Mouse (Mus musculus) cerebellum, postnatal 25 days (tissue): ENCODE measurements around the gene Cd5.

Experiments
- DNase-seq, 2 experiments: peaks; one replicate each; pipeline ENCODE4 v3.0.0; 2021; ENCODE audit warnings: mixed read lengths in 2 of 2

The Cd5 gene

GRCm38 (mm10) chr19:10757526-10757925 is 18.7 kb upstream of the Cd5 start:
- peak; percentile 65 to 70 for DNase-seq

DNA sequence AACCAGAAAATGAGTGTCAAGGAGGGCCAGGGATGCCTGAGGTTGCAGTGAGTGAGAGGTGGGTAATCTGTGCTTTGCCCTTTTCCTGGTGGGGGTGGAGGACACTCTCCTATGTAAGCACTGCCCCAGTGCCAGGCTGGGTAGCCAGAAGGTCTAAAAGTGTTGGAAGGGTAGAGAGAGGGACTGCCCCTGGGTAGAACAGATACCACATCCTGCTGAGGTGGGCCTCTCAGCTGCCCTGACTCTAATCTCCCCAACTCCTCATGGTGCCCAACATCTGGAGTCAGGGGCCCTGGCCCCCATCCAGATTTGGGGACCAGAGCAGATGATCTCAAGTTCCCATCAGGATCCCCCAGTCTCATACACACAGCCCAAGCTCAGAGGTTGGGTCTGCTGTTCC is 18.3 kb upstream of the Cd5 start:
- DNase-seq = no peak

GRCm38 (mm10) chr19:10752646-10753045 is 13.8 kb upstream of the Cd5 start:
- DNase-seq = no peak

DNA sequence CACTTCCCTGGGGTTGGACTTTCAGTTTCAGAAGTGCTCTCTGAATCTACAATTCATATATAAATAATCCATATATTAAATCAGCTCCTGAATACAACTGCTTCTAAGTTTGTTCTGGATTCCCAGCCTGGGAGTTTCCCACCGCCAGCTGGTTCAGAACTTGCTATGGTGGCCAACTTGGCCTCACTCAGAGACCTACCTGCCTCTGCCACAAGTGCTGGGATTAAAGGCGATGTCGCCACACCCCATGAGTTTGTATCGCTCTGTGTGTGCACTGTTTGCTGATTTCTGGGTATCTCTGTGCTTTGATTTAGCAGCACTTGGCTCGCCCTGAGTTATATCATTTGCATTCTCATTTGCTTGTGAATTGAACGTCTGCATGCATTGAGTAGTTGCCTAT is 13.3 kb upstream of the Cd5 start:
- DNase-seq = no peak

DNA sequence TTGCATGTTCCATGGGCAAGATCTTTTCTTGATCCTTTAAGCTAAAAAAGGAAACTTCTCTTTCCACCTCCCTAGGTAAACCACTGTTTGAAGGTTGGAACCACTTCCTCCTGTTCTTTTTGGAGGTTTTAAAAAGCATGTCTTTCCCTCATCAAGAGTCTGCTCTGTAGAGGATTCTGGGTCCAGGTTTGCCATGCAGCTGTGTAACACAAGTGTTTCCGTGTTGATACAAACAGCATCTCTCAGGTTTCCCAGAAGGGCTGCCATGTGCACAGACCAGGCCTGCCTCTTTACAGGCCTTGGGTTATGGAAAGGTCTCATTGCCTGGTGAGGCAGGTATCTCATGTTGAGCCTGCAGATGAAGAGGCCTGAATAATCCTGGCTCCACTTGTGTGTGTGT is 12.8 kb upstream of the Cd5 start:
- no peak for DNase-seq

- no peak for DNase-seq
Observed at GRCm38 (mm10) chr19:10750161-10750560, 11.4 kb upstream of the Cd5 start.

DNA sequence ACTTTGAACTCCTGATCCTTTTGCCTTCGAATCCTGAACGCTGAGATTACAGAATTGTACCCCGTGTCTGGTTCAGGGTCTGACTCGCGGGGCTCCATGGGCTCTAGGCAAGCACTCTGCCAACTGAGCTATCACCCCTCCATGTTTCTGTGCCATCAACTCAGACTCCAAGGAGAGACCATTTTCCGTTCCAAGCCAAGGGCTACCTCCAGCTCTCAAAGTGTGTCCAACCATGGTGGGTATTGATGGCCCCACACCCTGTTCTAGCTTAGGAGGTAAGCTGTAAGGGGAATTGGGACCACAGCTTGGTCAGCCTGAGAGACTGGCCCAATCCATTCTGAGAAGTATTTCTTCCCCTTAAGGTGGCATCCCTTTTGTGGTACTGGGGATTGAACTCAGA is 10.5 kb upstream of the Cd5 start:
- no peak for DNase-seq

GRCm38 (mm10) chr19:10748401-10749102 is 9.8 kb upstream of the Cd5 start:
- no peak for DNase-seq

- no peak for DNase-seq
Observed at GRCm38 (mm10) chr19:10747718-10748117, 8.9 kb upstream of the Cd5 start.

GRCm38 (mm10) chr19:10747182-10747581 is 8.4 kb upstream of the Cd5 start:
- no peak for DNase-seq

DNA sequence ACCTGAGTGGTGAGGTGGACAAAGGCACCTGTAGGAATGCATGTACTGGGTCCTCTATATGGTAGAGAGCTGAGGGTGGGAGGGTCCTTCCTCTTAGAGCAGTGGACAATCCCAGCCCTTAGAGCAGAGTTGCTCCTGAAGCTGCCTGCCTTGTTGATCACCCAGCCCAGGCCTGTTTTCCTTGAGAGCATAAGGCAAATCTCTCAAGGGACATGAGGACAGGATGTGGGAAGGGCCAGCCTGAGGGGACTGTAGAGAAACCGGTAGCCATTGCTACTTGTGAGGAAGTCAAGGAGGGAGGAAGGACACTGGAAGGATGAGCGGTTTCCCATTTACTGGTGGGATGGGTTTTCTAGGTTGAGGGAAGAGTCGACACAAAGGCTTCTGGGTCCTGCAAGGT is 3.8 kb upstream of the Cd5 start:
- no peak for DNase-seq

DNA sequence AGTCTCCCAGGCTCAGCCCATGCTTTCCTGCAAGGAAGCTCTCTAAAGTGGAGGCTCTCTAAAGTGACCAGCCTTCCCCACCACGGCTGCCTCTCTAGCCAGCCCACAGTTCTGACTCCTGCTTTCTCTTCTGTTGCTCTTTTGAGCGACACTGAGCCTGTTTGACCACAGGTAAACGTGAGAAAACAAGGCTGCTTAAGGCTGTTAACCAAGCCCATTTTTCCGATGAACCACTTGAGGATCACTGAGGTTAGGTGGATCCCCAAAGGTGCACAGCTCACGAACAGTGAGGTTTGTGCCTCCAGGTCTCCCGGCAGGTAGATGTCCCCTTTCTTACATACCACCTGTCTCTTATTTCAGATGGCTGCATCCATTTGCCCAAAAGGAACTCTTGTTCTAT is 3.3 kb upstream of the Cd5 start:
- DNase-seq = no peak

GRCm38 (mm10) chr19:10740641-10741440 is 2.0 kb upstream of the Cd5 start:
- no peak for DNase-seq

- no peak for DNase-seq
Observed at GRCm38 (mm10) chr19:10739916-10740315, 1.1 kb upstream of the Cd5 start.

DNA sequence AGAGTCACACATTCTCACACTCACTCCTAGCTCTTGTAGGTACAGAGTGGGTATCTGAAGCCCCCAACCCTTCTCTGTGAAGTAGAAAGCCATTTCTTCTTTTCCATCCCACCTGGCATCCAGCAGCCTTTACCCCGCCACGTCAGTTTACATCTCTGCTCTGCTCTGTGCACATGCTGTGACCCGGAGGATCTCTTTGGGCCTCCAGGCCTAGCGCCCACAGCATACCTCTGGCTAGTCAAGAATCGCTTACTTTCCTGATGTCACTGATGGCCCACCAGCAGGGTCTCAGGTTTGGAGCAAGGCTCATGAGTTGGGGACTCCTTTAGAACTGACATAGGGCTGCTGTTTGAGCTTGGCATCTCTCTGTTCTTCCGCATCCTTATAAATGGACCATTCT is 764 bp downstream of the Cd5 start:
- DNase-seq = no peak

DNA sequence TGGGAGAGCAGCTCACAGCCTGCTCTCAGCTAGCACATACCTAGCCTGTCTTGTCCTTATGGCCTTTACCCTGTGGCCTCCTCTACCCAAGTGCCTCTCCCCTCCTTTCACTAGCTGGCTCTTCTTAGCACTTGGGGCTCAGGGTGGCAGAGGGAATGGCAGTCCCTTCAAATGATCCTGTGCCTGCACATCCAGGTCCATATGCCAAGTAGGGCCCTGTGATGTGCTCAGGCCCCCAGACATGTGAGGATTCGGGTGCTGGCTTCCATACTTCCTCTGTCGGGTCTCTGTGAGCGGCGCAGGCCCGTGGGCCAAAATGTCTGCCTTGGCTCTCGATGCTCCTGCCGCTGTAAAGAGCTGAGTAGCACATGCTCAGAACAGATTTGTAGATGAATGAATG is 2.9 kb downstream of the Cd5 start:
- no peak for DNase-seq

DNA sequence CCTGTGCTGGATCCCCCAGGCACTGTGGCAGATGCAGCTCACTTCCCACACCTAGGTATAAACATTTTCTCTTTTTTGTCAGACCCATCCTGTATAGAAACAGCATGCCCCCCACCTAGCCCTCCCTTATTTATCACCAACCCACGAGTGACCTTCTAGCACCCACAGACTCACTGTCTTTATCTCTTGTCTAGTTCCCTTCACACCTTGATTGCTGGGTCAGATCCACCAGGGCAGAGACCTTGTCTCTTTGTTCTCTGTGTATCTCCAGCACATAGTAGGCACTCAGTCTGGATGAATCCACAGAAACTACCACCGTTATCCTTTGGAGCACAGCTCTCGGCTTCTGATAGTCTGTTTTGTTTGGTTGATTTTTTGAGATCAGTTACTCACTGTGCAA is 3.7 kb downstream of the Cd5 start:
- DNase-seq = no peak

GRCm38 (mm10) chr19:10734554-10734953 is 4.2 kb downstream of the Cd5 start:
- DNase-seq = no peak

DNA sequence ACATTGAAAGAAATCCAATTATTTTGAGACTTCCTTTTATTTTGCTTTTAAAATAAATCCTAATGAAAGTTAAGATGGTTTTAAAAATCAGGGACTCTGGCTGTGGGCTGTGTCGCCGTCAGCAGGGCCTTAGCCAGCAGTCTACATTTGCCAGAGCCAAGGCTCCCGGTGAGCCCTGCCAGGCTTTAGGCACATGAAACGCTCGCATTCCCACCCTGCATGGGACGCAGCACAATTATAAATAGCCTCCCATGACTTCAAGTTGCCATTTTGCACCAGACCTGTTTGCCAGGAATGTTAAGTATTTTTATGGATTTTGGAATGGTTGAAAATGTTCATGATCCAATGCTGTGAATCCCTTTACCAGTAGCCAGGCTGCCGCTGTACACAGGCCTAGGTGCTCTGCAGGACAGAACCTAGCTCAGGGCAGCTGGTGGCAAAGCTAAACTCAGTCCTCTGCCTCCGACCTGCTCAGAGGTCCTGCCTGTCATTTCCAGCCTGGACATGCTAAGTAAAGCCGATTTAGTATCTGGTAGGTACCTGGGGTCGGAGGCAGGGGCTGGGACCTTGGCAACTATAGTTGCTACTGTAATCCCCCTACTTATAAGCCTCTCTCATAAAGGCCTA is 5.2 kb downstream of the Cd5 start:
- peak in 1 of 2 experiments; percentile 55 for DNase-seq

- no peak for DNase-seq
Observed at GRCm38 (mm10) chr19:10732741-10733140, 6.1 kb downstream of the Cd5 start.

- no peak for DNase-seq
Observed at GRCm38 (mm10) chr19:10731975-10732374, 6.8 kb downstream of the Cd5 start.

DNA sequence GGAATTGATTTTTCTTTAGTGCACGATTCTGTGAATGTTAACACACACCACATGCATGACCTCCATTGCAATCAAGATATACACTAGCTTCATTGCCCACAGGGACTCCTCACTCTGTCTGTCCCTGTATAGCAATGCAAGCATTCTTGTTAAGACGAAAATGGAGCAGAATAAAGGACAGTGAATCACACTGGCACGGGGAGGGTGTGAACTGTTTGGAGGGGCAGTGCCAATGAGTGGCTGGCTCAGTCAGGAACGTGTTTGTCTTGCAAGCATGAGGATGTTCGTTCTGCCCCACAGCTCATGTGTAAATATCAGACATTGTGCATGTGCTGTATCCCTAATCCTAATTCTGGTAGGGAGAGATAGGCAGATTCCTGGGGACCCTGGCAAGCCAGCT is 8.3 kb downstream of the Cd5 start:
- no peak for DNase-seq

- no peak for DNase-seq
Observed at GRCm38 (mm10) chr19:10729889-10730288, 8.9 kb downstream of the Cd5 start.
